Mouse (Mus musculus): ENCODE data around the gene Oas1a. TPM values are rescaled to one million over a fixed set of nuclear protein-coding genes. Genes with fewer than 3 reads are reported as not detected.

The Oas1a gene
- total and polyA plus RNA-seq, 3 experiments = 0.63 to 2.6 (median 0.84) TPM

GRCm38 (mm10) chr5:120865336-120865860, 41.9 kb downstream of the Oas1a start:
- no peaks in the 10 kb centered on the region; the same call in 1 of the 2 replicates for H3K27me3 ChIP-seq (ENCODE audit: control insufficient read depth, insufficient read depth, low read length)
- WGBS = 59% methylated on average over 3 of the region's 3 CpGs
- TF ChIP-seq POLR2A (IDR thresholded peaks at IDR 0.05; ENCODE audit: insufficient read depth, low read depth, low read length) (no peak), CTCF (IDR thresholded peaks at IDR 0.05) (peak; percentile 52), EP300 (IDR thresholded peaks at IDR 0.05; ENCODE audit: insufficient read depth, low read depth, low read length) (no peak)
- no peak overlapping the region for H3K27ac ChIP-seq
- H3K4me3 ChIP-seq = no peak overlapping the region
- no peaks in the 10 kb centered on the region for H3K79me2 ChIP-seq (replicated peaks; ENCODE audit: control insufficient read depth, insufficient read depth, low read length)
- intact Hi-C loops (cut with DNase I) = no loop called here
- no peaks in the 10 kb centered on the region for H3K4me1 ChIP-seq (ENCODE audit: control insufficient read depth, insufficient read depth, low read length)
- H3K9ac ChIP-seq (ENCODE audit: low read depth, low read length) = no peak overlapping the region
- no peaks in the 10 kb centered on the region for H3K36me3 ChIP-seq (ENCODE audit: control insufficient read depth, insufficient read depth, low read length)
- no peak for DNase-seq

- H3K27me3 ChIP-seq (ENCODE audit: control insufficient read depth, insufficient read depth, low read length) = no peaks in the 10 kb centered on the region
- DNase-seq = no peak
- H3K27ac ChIP-seq = no peak within 1 kb of the TSS
- H3K9ac ChIP-seq (ENCODE audit: low read depth, low read length) = no peak within 1 kb of the TSS
- no peaks in the 10 kb centered on the region for H3K4me1 ChIP-seq (ENCODE audit: control insufficient read depth, insufficient read depth, low read length)
- H3K36me3 ChIP-seq (ENCODE audit: control insufficient read depth, insufficient read depth, low read length) = no peaks in the 10 kb centered on the region
- WGBS = 59% methylated on average over 4 of the region's 4 CpGs
- intact Hi-C loops (cut with DNase I) = no loop called here
- TF ChIP-seq EP300 (IDR thresholded peaks at IDR 0.05; ENCODE audit: insufficient read depth, low read depth, low read length) (no peak), CTCF (IDR thresholded peaks at IDR 0.05) (no peak), POLR2A (IDR thresholded peaks at IDR 0.05; ENCODE audit: insufficient read depth, low read depth, low read length) (no peak)
- H3K79me2 ChIP-seq (replicated peaks; ENCODE audit: control insufficient read depth, insufficient read depth, low read length) = no peaks in the 10 kb centered on the region
- no peak within 1 kb of the TSS for H3K4me3 ChIP-seq
Observed at GRCm38 (mm10) chr5:120861121-120861520, 46.2 kb downstream of the Oas1a start, which contains the start of gene Oas1h. Gene Oas1h (plus strand): TSS chr5:120861421.

- no peak overlapping the region for H3K9ac ChIP-seq (ENCODE audit: low read depth, low read length)
- H3K36me3 ChIP-seq (ENCODE audit: control insufficient read depth, insufficient read depth, low read length) = no peaks in the 10 kb centered on the region
- no peaks in the 10 kb centered on the region for H3K27me3 ChIP-seq (ENCODE audit: control insufficient read depth, insufficient read depth, low read length)
- DNase-seq = no peak
- no peak for TF ChIP-seq EP300 (IDR thresholded peaks at IDR 0.05; ENCODE audit: insufficient read depth, low read depth, low read length)
- TF ChIP-seq POLR2A (IDR thresholded peaks at IDR 0.05; ENCODE audit: insufficient read depth, low read depth, low read length) = no peak
- no peak for TF ChIP-seq CTCF (IDR thresholded peaks at IDR 0.05)
- no peak overlapping the region for H3K27ac ChIP-seq
- WGBS = 45% methylated on average over 2 of the region's 2 CpGs
- intact Hi-C loops (cut with DNase I) = no loop called here
- H3K4me3 ChIP-seq = no peak overlapping the region
- no peaks in the 10 kb centered on the region for H3K4me1 ChIP-seq (ENCODE audit: control insufficient read depth, insufficient read depth, low read length)
- no peaks in the 10 kb centered on the region for H3K79me2 ChIP-seq (replicated peaks; ENCODE audit: control insufficient read depth, insufficient read depth, low read length)
Observed at GRCm38 (mm10) chr5:120859241-120859640, 48.1 kb downstream of the Oas1a start.

- Histone ChIP-seq H3K27me3 (ENCODE audit: control insufficient read depth, insufficient read depth, low read length) (no peaks in the 10 kb centered on the region), H3K36me3 (ENCODE audit: control insufficient read depth, insufficient read depth, low read length) (no peaks in the 10 kb centered on the region), H3K4me1 (ENCODE audit: control insufficient read depth, insufficient read depth, low read length) (no peaks in the 10 kb centered on the region), H3K27ac (no peak overlapping the region), H3K4me3 (no peak overlapping the region), H3K79me2 (replicated peaks; ENCODE audit: control insufficient read depth, insufficient read depth, low read length) (no peaks in the 10 kb centered on the region), H3K9ac (ENCODE audit: low read depth, low read length) (no peak overlapping the region)
- intact Hi-C loops (cut with DNase I) = no loop called here
- WGBS = 65% methylated on average over 3 of the region's 3 CpGs
- TF ChIP-seq CTCF (IDR thresholded peaks at IDR 0.05) (peak; percentile 71), POLR2A (IDR thresholded peaks at IDR 0.05; ENCODE audit: insufficient read depth, low read depth, low read length) (no peak)
- DNase-seq = peak; percentile 21 to 23
Observed at GRCm38 (mm10) chr5:120849601-120850136, 57.7 kb downstream of the Oas1a start.

- whole genome bisulfite sequencing = 68% methylated on average over 4 of the region's 4 CpGs
- Histone ChIP-seq H3K27ac (no peak within 1 kb of the TSS), H3K79me2 (replicated peaks; ENCODE audit: control insufficient read depth, insufficient read depth, low read length) (no peaks in the 10 kb centered on the region), H3K4me3 (no peak within 1 kb of the TSS), H3K36me3 (ENCODE audit: control insufficient read depth, insufficient read depth, low read length) (no peaks in the 10 kb centered on the region), H3K4me1 (ENCODE audit: control insufficient read depth, insufficient read depth, low read length) (no peaks in the 10 kb centered on the region), H3K9ac (ENCODE audit: low read depth, low read length) (no peak within 1 kb of the TSS), H3K27me3 (ENCODE audit: control insufficient read depth, insufficient read depth, low read length) (no peaks in the 10 kb centered on the region)
- TF ChIP-seq CTCF (IDR thresholded peaks at IDR 0.05) (no peak), POLR2A (IDR thresholded peaks at IDR 0.05; ENCODE audit: insufficient read depth, low read depth, low read length) (no peak), EP300 (IDR thresholded peaks at IDR 0.05; ENCODE audit: insufficient read depth, low read depth, low read length) (no peak)
- intact Hi-C loops (cut with DNase I) = no loop called here
- no peak for DNase-seq
Observed at GRCm38 (mm10) chr5:120847067-120847466, 60.3 kb downstream of the Oas1a start, which contains the start of gene Oas1f. Gene Oas1f (plus strand): TSS chr5:120847367.

Small RNAs within 50 kb of the gene (microRNA-seq; reads per million reads assigned to microRNA genes)
- gene Gm22907 = 0 reads per million in 2 experiments

Other genes with a start within 250 kb of the Oas1a start
- gene Dtx1, start 195.6 kb downstream of the Oas1a start, total RNA-seq (2021) = 1 to 10 TPM; 2.1 to 2.7 TPM
- gene Dtx1, start 195.6 kb downstream of the Oas1a start, polyA plus RNA-seq (2012; rRNA removed) = 3.5 and 4.2 TPM in 2 replicates
- 1 to 10 TPM in 1 of 2 experiments, under 1 TPM in 1; 0.55 to 1.0 TPM for gene Oas2, start 157.7 kb downstream of the Oas1a start, total RNA-seq (2021)
- 9.6 and 11.3 TPM in 2 replicates for gene Oas2, start 157.7 kb downstream of the Oas1a start, polyA plus RNA-seq (2012; rRNA removed)
- gene Oas3, start 129.9 kb downstream of the Oas1a start, total RNA-seq (2021) = under 1 TPM; 0.05 to 0.07 TPM
- gene Oas3, start 129.9 kb downstream of the Oas1a start, polyA plus RNA-seq (2012; rRNA removed) = 0.61 and 0.94 TPM in 2 replicates
- not detected for gene Oas1e, start 112.0 kb downstream of the Oas1a start, total RNA-seq (2021)
- not detected in 2 replicates for gene Oas1e, start 112.0 kb downstream of the Oas1a start, polyA plus RNA-seq (2012; rRNA removed)
- gene Oas1c, start 95.0 kb downstream of the Oas1a start, total RNA-seq (2021) = under 1 TPM; 0.26 to 0.36 TPM
- gene Oas1c, start 95.0 kb downstream of the Oas1a start, polyA plus RNA-seq (2012; rRNA removed) = 0.85 and 1.3 TPM in 2 replicates
- not detected for gene Oas1f, start 60.2 kb downstream of the Oas1a start, total RNA-seq (2021)
- not detected in 2 replicates for gene Oas1f, start 60.2 kb downstream of the Oas1a start, polyA plus RNA-seq (2012; rRNA removed)
- gene Oas1h, start 46.1 kb downstream of the Oas1a start, total RNA-seq (2021) = not detected
- not detected in 2 replicates for gene Oas1h, start 46.1 kb downstream of the Oas1a start, polyA plus RNA-seq (2012; rRNA removed)
- under 1 TPM in 1 of 2 experiments, not detected in 1; 0.34 TPM for gene Oas1g, start 19.9 kb downstream of the Oas1a start, total RNA-seq (2021)
- 1.0 and 1.5 TPM in 2 replicates for gene Oas1g, start 19.9 kb downstream of the Oas1a start, polyA plus RNA-seq (2012; rRNA removed)
- gene Oas1d, start 7.0 kb upstream of the Oas1a start, total RNA-seq (2021) = not detected
- not detected in 2 replicates for gene Oas1d, start 7.0 kb upstream of the Oas1a start, polyA plus RNA-seq (2012; rRNA removed)
- not detected for gene Rph3a, start 102.6 kb upstream of the Oas1a start, total RNA-seq (2021)
- 0.06 TPM in 1 of 2 replicates, not detected in the other for gene Rph3a, start 102.6 kb upstream of the Oas1a start, polyA plus RNA-seq (2012; rRNA removed)